Mouse (Mus musculus): ENCODE data around the gene Clec4a1. TPM values are rescaled to one million over a fixed set of nuclear protein-coding genes. Genes with fewer than 3 reads are reported as not detected.

Clec4a1 gene
- total and polyA plus RNA-seq, 2 experiments: 1.1 to 1.7 TPM

- peak; percentile 96 for DNase-seq (ENCODE audit: extremely low read depth, low read depth, low spot score)
- Histone ChIP-seq H3K4me1 (ENCODE audit: control insufficient read depth, insufficient read depth, low read length) (peaks cover 30% of the 10 kb centered on the region), H3K27ac (replicated peaks; ENCODE audit: insufficient read depth, low read depth, low read length) (peak overlapping the region; percentile 85), H3K9ac (ENCODE audit: low read depth, low read length) (peak overlapping the region; percentile 37; the same call in 1 of the 2 replicates), H3K4me3 (ENCODE audit: insufficient read depth, low read depth, low read length) (no peak overlapping the region), H3K27me3 (ENCODE audit: control insufficient read depth, insufficient read depth, low read length) (no peaks in the 10 kb centered on the region), H3K36me3 (ENCODE audit: control insufficient read depth, insufficient read depth, low read length) (peaks cover 49% of the 10 kb centered on the region), H3K79me2 (ENCODE audit: control insufficient read depth, insufficient read depth, low read length) (peaks cover 27% of the 10 kb centered on the region; the same call in 1 of the 2 replicates)
- 21% methylated on average over 7 of the region's 7 CpGs for WGBS
- no peak for TF ChIP-seq CTCF (IDR thresholded peaks at IDR 0.05; ENCODE audit: low read depth, low read length)
- no peak for TF ChIP-seq POLR2A (IDR thresholded peaks at IDR 0.05; ENCODE audit: extremely low read depth, insufficient read depth, low read length)
Measured at GRCm38 (mm10) chr6:122879781-122880505, 41.7 kb upstream of the Clec4a1 start.

GRCm38 (mm10) chr6:122881287-122881686 is 40.4 kb upstream of the Clec4a1 start:
- Histone ChIP-seq H3K4me1 (ENCODE audit: control insufficient read depth, insufficient read depth, low read length) (peaks cover 24% of the 10 kb centered on the region), H3K36me3 (ENCODE audit: control insufficient read depth, insufficient read depth, low read length) (peaks cover 53% of the 10 kb centered on the region), H3K4me3 (ENCODE audit: insufficient read depth, low read depth, low read length) (no peak overlapping the region), H3K27ac (replicated peaks; ENCODE audit: insufficient read depth, low read depth, low read length) (no peak overlapping the region), H3K79me2 (ENCODE audit: control insufficient read depth, insufficient read depth, low read length) (peaks cover 18% of the 10 kb centered on the region; the same call in 1 of the 2 replicates), H3K27me3 (ENCODE audit: control insufficient read depth, insufficient read depth, low read length) (no peaks in the 10 kb centered on the region), H3K9ac (ENCODE audit: low read depth, low read length) (no peak overlapping the region)
- no peak for TF ChIP-seq POLR2A (IDR thresholded peaks at IDR 0.05; ENCODE audit: extremely low read depth, insufficient read depth, low read length)
- WGBS: 92% methylated on average over 12 of the region's 12 CpGs
- no peak for DNase-seq (ENCODE audit: extremely low read depth, low read depth, low spot score)

GRCm38 (mm10) chr6:122883603-122884002 is 38.0 kb upstream of the Clec4a1 start:
- Histone ChIP-seq H3K4me1 (ENCODE audit: control insufficient read depth, insufficient read depth, low read length) (peaks cover 11% of the 10 kb centered on the region), H3K27me3 (ENCODE audit: control insufficient read depth, insufficient read depth, low read length) (no peaks in the 10 kb centered on the region), H3K36me3 (ENCODE audit: control insufficient read depth, insufficient read depth, low read length) (peaks cover 70% of the 10 kb centered on the region), H3K4me3 (ENCODE audit: insufficient read depth, low read depth, low read length) (no peak overlapping the region), H3K27ac (replicated peaks; ENCODE audit: insufficient read depth, low read depth, low read length) (no peak overlapping the region), H3K79me2 (ENCODE audit: control insufficient read depth, insufficient read depth, low read length) (peaks cover 7% of the 10 kb centered on the region; the same call in 1 of the 2 replicates), H3K9ac (ENCODE audit: low read depth, low read length) (no peak overlapping the region)
- WGBS: 92% methylated on average over 9 of the region's 9 CpGs
- no peak for DNase-seq (ENCODE audit: extremely low read depth, low read depth, low spot score)
- TF ChIP-seq POLR2A (IDR thresholded peaks at IDR 0.05; ENCODE audit: extremely low read depth, insufficient read depth, low read length): no peak
- no peak for TF ChIP-seq CTCF (IDR thresholded peaks at IDR 0.05; ENCODE audit: low read depth, low read length)

GRCm38 (mm10) chr6:122889599-122889998 is 32.0 kb upstream of the Clec4a1 start:
- no peaks in the 10 kb centered on the region for H3K79me2 ChIP-seq (ENCODE audit: control insufficient read depth, insufficient read depth, low read length)
- DNase-seq (ENCODE audit: extremely low read depth, low read depth, low spot score): no peak
- peaks cover 55% of the 10 kb centered on the region for H3K36me3 ChIP-seq (ENCODE audit: control insufficient read depth, insufficient read depth, low read length)
- TF ChIP-seq CTCF (IDR thresholded peaks at IDR 0.05; ENCODE audit: low read depth, low read length) (no peak), POLR2A (IDR thresholded peaks at IDR 0.05; ENCODE audit: extremely low read depth, insufficient read depth, low read length) (no peak)
- no peak overlapping the region for H3K27ac ChIP-seq (replicated peaks; ENCODE audit: insufficient read depth, low read depth, low read length)
- no peaks in the 10 kb centered on the region for H3K4me1 ChIP-seq (ENCODE audit: control insufficient read depth, insufficient read depth, low read length)
- WGBS: 93% methylated on average over 2 of the region's 2 CpGs
- H3K4me3 ChIP-seq (ENCODE audit: insufficient read depth, low read depth, low read length): no peak overlapping the region
- no peaks in the 10 kb centered on the region for H3K27me3 ChIP-seq (ENCODE audit: control insufficient read depth, insufficient read depth, low read length)
- no peak overlapping the region for H3K9ac ChIP-seq (ENCODE audit: low read depth, low read length)

GRCm38 (mm10) chr6:122892442-122893049 is 29.1 kb upstream of the Clec4a1 start:
- 15% methylated on average over 2 of the region's 2 CpGs for WGBS
- H3K4me1 ChIP-seq (ENCODE audit: control insufficient read depth, insufficient read depth, low read length): no peaks in the 10 kb centered on the region
- H3K4me3 ChIP-seq (ENCODE audit: insufficient read depth, low read depth, low read length): no peak overlapping the region
- H3K27ac ChIP-seq (replicated peaks; ENCODE audit: insufficient read depth, low read depth, low read length): no peak overlapping the region
- peaks cover 37% of the 10 kb centered on the region for H3K36me3 ChIP-seq (ENCODE audit: control insufficient read depth, insufficient read depth, low read length)
- no peak overlapping the region for H3K9ac ChIP-seq (ENCODE audit: low read depth, low read length)
- H3K79me2 ChIP-seq (ENCODE audit: control insufficient read depth, insufficient read depth, low read length): no peaks in the 10 kb centered on the region
- TF ChIP-seq CTCF (IDR thresholded peaks at IDR 0.05; ENCODE audit: low read depth, low read length): peak; percentile 68; the same call in 1 of the 2 replicates
- TF ChIP-seq POLR2A (IDR thresholded peaks at IDR 0.05; ENCODE audit: extremely low read depth, insufficient read depth, low read length): no peak
- DNase-seq (ENCODE audit: extremely low read depth, low read depth, low spot score): peak; percentile 49
- no peaks in the 10 kb centered on the region for H3K27me3 ChIP-seq (ENCODE audit: control insufficient read depth, insufficient read depth, low read length)

- Histone ChIP-seq H3K4me3 (ENCODE audit: insufficient read depth, low read depth, low read length) (no peak overlapping the region), H3K9ac (ENCODE audit: low read depth, low read length) (no peak overlapping the region), H3K36me3 (ENCODE audit: control insufficient read depth, insufficient read depth, low read length) (no peaks in the 10 kb centered on the region), H3K79me2 (ENCODE audit: control insufficient read depth, insufficient read depth, low read length) (no peaks in the 10 kb centered on the region), H3K27me3 (ENCODE audit: control insufficient read depth, insufficient read depth, low read length) (no peaks in the 10 kb centered on the region), H3K27ac (replicated peaks; ENCODE audit: insufficient read depth, low read depth, low read length) (no peak overlapping the region), H3K4me1 (ENCODE audit: control insufficient read depth, insufficient read depth, low read length) (no peaks in the 10 kb centered on the region)
- no peak for TF ChIP-seq CTCF (IDR thresholded peaks at IDR 0.05; ENCODE audit: low read depth, low read length)
- TF ChIP-seq POLR2A (IDR thresholded peaks at IDR 0.05; ENCODE audit: extremely low read depth, insufficient read depth, low read length): no peak
- WGBS: 71% methylated on average over 4 of the region's 4 CpGs
- no peak for DNase-seq (ENCODE audit: extremely low read depth, low read depth, low spot score)
Measured at GRCm38 (mm10) chr6:122919922-122920321, 1.7 kb upstream of the Clec4a1 start.
